Mouse (Mus musculus) embryonic facial prominence, embryonic 15.5 days (tissue): Measurements from ENCODE around the gene Akr1b8. TPM values are rescaled to one million over a fixed set of nuclear protein-coding genes. Genes with fewer than 3 reads are reported as not detected.
A peak's percentile ranks its signal among the peaks of the same experiment; 100 is the strongest.

Experiments used
- ATAC-seq: fragments of 200-750 bp; cut with Nextera tagmentation; 2 replicates; pipeline ENCODE4 v1.8.0; 2017; ENCODE audit warnings: low read depth, moderate TSS enrichment; ENCODE audit not compliant: insufficient number of reproducible peaks, low FRiP score, low TSS enrichment
- H3K27ac ChIP-seq: fragments of 300-500 bp; sonication (generic); replicated peaks from 2 replicates; pipeline ENCODE4 v1.5.1; 2015; ENCODE audit warnings: mild to moderate bottlenecking, inconsistent platforms
- H3K27me3 ChIP-seq: fragments of 300-500 bp; sonication (generic); 2 replicates; pipeline ENCODE4 v1.6.1; 2015; ENCODE audit warnings: inconsistent platforms
- H3K36me3 ChIP-seq: fragments of 300-500 bp; sonication (generic); 2 replicates; pipeline ENCODE4 v1.6.1; 2015; ENCODE audit warnings: mild to moderate bottlenecking, inconsistent platforms
- H3K4me1 ChIP-seq: fragments of 300-500 bp; sonication (generic); 2 replicates; pipeline ENCODE4 v1.6.1; 2015; ENCODE audit warnings: inconsistent platforms
- H3K4me2 ChIP-seq: fragments of 300-500 bp; sonication (generic); replicated peaks from 2 replicates; pipeline ENCODE4 v1.6.1; 2015; ENCODE audit warnings: mild to moderate bottlenecking, inconsistent platforms
- H3K4me3 ChIP-seq: fragments of 300-500 bp; sonication (generic); replicated peaks from 2 replicates; pipeline ENCODE4 v1.5.1; 2015; ENCODE audit warnings: mild to moderate bottlenecking, inconsistent platforms
- H3K9ac ChIP-seq: fragments of 300-500 bp; sonication (generic); 2 replicates; pipeline ENCODE4 v1.6.1; 2015; ENCODE audit warnings: inconsistent platforms
- H3K9me3 ChIP-seq: fragments of 300-500 bp; sonication (generic); replicated peaks from 2 replicates; pipeline ENCODE4 v1.6.1; 2016; ENCODE audit warnings: inconsistent platforms
- WGBS: fragments of 180-500 bp; shearing (Covaris S2); methylation state at CpG from one replicate; pipeline ENCODE4 v1.1.7; 2015; 5-methylcytosine and 5-hydroxymethylcytosine counted together
- polyA plus RNA-seq: library from polyadenylated mRNA; unstranded; fragments of >200 nt; fragmentation: Nextera tagmentation; extraction: Ambion mirVana; gene quantifications from 2 replicates; pipeline ENCODE4 v1.2.1, GENCODE M21; 2015

Akr1b8 gene
- polyA plus RNA-seq, 1 experiment from 2014 or later = 10.3 TPM

- Histone ChIP-seq H3K4me1 (peaks cover 13% of the 10 kb centered on the region; the same call in 1 of the 2 replicates), H3K27me3 (no peaks in the 10 kb centered on the region), H3K4me3 (no peak overlapping the region), H3K36me3 (no peaks in the 10 kb centered on the region), H3K9ac (no peak overlapping the region), H3K27ac (no peak overlapping the region), H3K9me3 (no peaks in the 10 kb centered on the region), H3K4me2 (peak overlapping the region; percentile 71; the same call in 1 of the 2 replicates)
- 39% methylated on average over 8 of the region's 8 CpGs for WGBS
- no peak for ATAC-seq
Observed at GRCm38 (mm10) chr6:34383401-34383800, 29.5 kb downstream of the Akr1b8 start.

GRCm38 (mm10) chr6:34384110-34384661, 30.3 kb downstream of the Akr1b8 start, which contains the start of gene Akr1b10:
Gene Akr1b10, plus strand, starts transcription at chr6:34384218.
- Histone ChIP-seq H3K4me1 (peaks cover 13% of the 10 kb centered on the region; the same call in 1 of the 2 replicates), H3K9me3 (no peaks in the 10 kb centered on the region), H3K4me3 (peak within 1 kb of the TSS; percentile 51), H3K9ac (peak within 1 kb of the TSS; percentile 21; the same call in 1 of the 2 replicates), H3K27ac (peak within 1 kb of the TSS; percentile 72), H3K27me3 (no peaks in the 10 kb centered on the region), H3K36me3 (no peaks in the 10 kb centered on the region), H3K4me2 (peak within 1 kb of the TSS; percentile 71)
- ATAC-seq = no peak
- under 1% methylated on average over 17 of the region's 17 CpGs for whole genome bisulfite sequencing

DNA sequence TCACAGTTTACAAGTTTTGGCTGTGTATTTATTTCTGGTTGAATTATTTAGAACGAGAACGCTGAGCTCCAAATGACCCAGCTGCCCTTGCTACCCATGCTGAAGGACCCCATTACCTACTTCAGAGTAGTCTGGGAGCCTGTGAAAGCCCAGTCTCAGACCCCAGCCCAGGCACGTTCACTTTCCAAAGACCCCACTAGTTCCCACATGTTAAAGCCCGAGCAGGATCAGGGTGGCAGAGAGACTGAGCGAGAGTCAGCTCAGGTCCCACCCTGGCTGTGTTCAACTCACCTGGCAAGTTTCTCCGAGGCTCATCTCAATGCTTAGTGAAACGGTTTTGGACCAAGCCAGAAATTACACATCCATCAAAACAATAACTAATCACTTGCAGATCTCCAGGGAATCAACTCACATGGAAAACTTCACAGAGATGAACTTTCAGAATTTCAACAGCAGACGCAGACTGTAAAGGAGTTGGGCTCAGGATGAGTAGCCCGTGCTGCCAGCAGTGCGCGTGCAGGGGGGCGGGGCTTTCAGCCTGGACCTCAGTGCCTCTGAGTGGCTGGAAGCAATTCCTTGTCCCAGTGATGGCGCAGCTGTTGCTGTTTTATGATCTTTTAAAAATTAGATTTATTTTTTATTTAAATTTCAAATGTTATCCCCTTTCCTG, 30.9 kb downstream of the Akr1b8 start:
- peaks cover 13% of the 10 kb centered on the region; the same call in 1 of the 2 replicates for H3K4me1 ChIP-seq
- no peaks in the 10 kb centered on the region for H3K27me3 ChIP-seq
- WGBS = 3% methylated on average over 13 of the region's 13 CpGs
- H3K9me3 ChIP-seq = no peaks in the 10 kb centered on the region
- peak overlapping the region; percentile 51 for H3K4me3 ChIP-seq
- no peaks in the 10 kb centered on the region for H3K36me3 ChIP-seq
- peak overlapping the region; percentile 72 for H3K27ac ChIP-seq
- H3K4me2 ChIP-seq = peak overlapping the region; percentile 71
- H3K9ac ChIP-seq = 0 out of 2 replicates have a peak overlapping the region, but pooled peaks have one; percentile 21
- ATAC-seq = peak; percentile 76; the same call in 1 of the 2 replicates

DNA sequence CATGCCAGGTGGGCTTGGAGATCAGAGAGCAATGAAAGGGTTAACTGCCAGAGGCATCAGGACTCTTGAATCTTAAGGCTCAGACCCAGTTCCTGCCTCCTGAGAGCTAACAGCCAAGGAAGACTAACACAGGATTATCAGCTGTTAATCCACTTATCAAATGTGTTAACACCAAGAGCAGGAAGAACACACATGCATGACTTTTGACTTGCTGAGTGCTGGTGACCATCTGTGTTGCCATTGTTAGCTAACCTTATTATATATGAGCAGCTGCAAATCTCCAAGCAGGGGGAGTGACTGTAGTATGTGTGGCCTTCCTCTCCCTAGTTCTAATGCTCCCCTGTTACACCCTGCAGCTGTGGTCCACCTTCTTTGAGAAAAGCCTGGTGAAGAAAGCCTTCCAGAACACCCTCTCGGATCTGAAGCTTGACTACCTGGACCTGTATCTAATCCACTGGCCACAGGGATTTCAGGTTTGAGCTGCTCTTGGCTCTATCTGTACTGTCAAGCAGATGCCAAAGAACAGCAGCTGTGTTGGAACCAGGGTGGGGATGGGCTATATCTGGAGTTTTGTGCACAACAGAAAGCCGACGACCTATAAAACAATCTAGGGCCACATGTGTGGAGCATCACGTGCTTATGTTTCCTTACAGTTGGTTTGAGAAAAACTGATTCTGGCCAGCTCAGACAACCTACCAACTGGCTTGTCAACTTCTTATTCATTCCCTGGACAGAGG, 34.7 kb downstream of the Akr1b8 start:
- Histone ChIP-seq H3K4me2 (no peak overlapping the region), H3K27me3 (no peaks in the 10 kb centered on the region), H3K36me3 (peaks cover 6% of the 10 kb centered on the region; the same call in 1 of the 2 replicates), H3K27ac (no peak overlapping the region), H3K9ac (no peak overlapping the region), H3K9me3 (no peaks in the 10 kb centered on the region), H3K4me1 (peaks cover 13% of the 10 kb centered on the region; the same call in 1 of the 2 replicates), H3K4me3 (no peak overlapping the region)
- WGBS = 73% methylated on average over 4 of the region's 4 CpGs
- ATAC-seq = no peak

DNA sequence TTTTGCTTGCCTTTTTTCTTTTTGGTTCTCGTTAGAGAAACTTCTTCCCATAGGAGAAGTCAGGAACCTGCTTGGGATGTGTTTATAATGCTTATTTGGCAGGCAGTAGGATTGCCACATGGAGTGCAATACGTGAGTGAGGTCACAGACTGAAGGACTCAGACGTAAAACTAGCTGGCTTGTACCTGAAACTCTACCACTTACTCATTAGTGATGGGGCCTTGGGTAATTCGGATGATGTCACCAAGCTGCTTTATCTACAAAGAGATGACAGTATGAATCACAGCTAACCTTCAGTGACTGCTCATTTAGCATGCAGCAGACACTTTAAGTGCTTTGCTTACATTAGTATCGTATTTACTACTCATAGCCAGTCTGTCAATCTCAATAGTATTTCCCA, 42.0 kb downstream of the Akr1b8 start:
- peaks cover 9% of the 10 kb centered on the region; the same call in 1 of the 2 replicates for H3K36me3 ChIP-seq
- 61% methylated on average over 5 of the region's 5 CpGs for WGBS
- no peak for ATAC-seq
- no peak overlapping the region for H3K4me2 ChIP-seq
- no peak overlapping the region for H3K4me3 ChIP-seq
- H3K4me1 ChIP-seq = no peaks in the 10 kb centered on the region
- no peak overlapping the region for H3K9ac ChIP-seq
- H3K27me3 ChIP-seq = no peaks in the 10 kb centered on the region
- H3K27ac ChIP-seq = no peak overlapping the region
- no peaks in the 10 kb centered on the region for H3K9me3 ChIP-seq

GRCm38 (mm10) chr6:34398431-34398830, 44.5 kb downstream of the Akr1b8 start:
- H3K4me1 ChIP-seq = no peaks in the 10 kb centered on the region
- ATAC-seq = no peak
- H3K27me3 ChIP-seq = no peaks in the 10 kb centered on the region
- no peak overlapping the region for H3K4me2 ChIP-seq
- H3K9ac ChIP-seq = no peak overlapping the region
- H3K36me3 ChIP-seq = 0 out of 2 replicates have a peak, but pooled peaks cover 4% of the 10 kb centered on the region
- H3K4me3 ChIP-seq = no peak overlapping the region
- 86% methylated on average over 6 of the region's 6 CpGs for WGBS
- H3K27ac ChIP-seq = no peak overlapping the region
- no peaks in the 10 kb centered on the region for H3K9me3 ChIP-seq

GRCm38 (mm10) chr6:34399606-34400220, 45.8 kb downstream of the Akr1b8 start:
- no peak overlapping the region for H3K27ac ChIP-seq
- no peak overlapping the region for H3K9ac ChIP-seq
- H3K36me3 ChIP-seq = no peaks in the 10 kb centered on the region
- H3K9me3 ChIP-seq = no peaks in the 10 kb centered on the region
- no peaks in the 10 kb centered on the region for H3K27me3 ChIP-seq
- H3K4me2 ChIP-seq = no peak overlapping the region
- no peak overlapping the region for H3K4me3 ChIP-seq
- no peak for ATAC-seq
- WGBS = 74% methylated on average over 13 of the region's 13 CpGs
- no peaks in the 10 kb centered on the region for H3K4me1 ChIP-seq

- Histone ChIP-seq H3K9ac (no peak overlapping the region), H3K4me2 (no peak overlapping the region), H3K4me1 (no peaks in the 10 kb centered on the region), H3K4me3 (no peak overlapping the region), H3K9me3 (no peaks in the 10 kb centered on the region), H3K27ac (no peak overlapping the region), H3K36me3 (no peaks in the 10 kb centered on the region), H3K27me3 (no peaks in the 10 kb centered on the region)
- no peak for ATAC-seq
- 90% methylated on average over 2 of the region's 2 CpGs for WGBS
Observed at GRCm38 (mm10) chr6:34400696-34401095, 46.8 kb downstream of the Akr1b8 start.

DNA sequence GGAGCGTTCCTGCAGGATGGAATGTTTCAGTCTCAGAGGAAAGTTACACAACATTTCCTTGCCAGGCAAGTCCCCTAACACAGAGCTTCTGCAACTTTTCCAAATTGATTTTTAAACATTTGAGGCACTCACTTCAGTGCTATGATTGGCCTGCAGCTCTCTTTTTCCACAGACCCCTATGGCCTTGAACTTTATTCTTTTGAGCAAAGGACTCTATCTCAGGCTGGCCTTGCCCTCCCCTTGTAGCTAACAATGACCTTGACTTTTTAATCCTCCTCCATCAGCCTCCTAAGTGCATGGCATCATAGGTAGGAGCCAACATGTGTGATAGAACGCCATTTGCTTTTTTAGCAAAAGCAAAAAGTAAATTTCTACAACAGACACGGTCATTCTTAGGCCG, 52.8 kb downstream of the Akr1b8 start:
- Histone ChIP-seq H3K9me3 (no peaks in the 10 kb centered on the region), H3K9ac (no peak overlapping the region), H3K36me3 (no peaks in the 10 kb centered on the region), H3K4me1 (no peaks in the 10 kb centered on the region), H3K27me3 (no peaks in the 10 kb centered on the region), H3K4me2 (no peak overlapping the region), H3K27ac (no peak overlapping the region), H3K4me3 (no peak overlapping the region)
- 85% methylated on average over 4 of the region's 4 CpGs for WGBS
- ATAC-seq = no peak

DNA sequence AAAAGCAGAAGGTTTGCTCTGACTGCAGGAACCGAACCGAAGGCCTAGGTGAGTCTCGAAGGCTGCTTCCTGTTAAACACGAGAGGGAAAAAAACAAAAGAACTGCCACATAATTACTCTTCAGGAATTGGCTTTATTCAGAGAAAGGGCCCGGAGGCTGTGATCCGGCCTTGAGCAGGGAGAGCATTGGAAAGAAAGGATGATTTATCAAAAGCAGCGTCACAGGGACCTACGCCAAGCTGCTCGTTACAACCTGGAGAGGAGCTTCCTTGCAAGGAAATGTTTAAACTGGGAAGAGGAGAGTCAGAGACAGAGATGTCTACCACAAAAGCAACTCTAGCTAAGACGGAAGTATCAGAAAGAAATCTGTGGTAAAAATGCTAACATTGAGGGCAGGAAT, 53.5 kb downstream of the Akr1b8 start:
- Histone ChIP-seq H3K9me3 (no peaks in the 10 kb centered on the region), H3K9ac (no peak overlapping the region), H3K4me3 (no peak overlapping the region), H3K36me3 (no peaks in the 10 kb centered on the region), H3K27me3 (no peaks in the 10 kb centered on the region), H3K4me1 (no peaks in the 10 kb centered on the region), H3K27ac (no peak overlapping the region), H3K4me2 (no peak overlapping the region)
- WGBS = 78% methylated on average over 10 of the region's 10 CpGs
- no peak for ATAC-seq

GRCm38 (mm10) chr6:34412023-34412422, 58.1 kb downstream of the Akr1b8 start, which contains the start of gene Akr1b7:
Gene Akr1b7, plus strand, starts transcription at chr6:34412334.
- no peak for ATAC-seq
- WGBS = 80% methylated on average over 6 of the region's 6 CpGs
- H3K9me3 ChIP-seq = no peaks in the 10 kb centered on the region

More at GRCm38 (mm10) chr6:34412023-34412422, 58.1 kb downstream of the Akr1b8 start, which contains the start of gene Akr1b7:
- Histone ChIP-seq H3K9ac (no peak within 1 kb of the TSS), H3K4me1 (no peaks in the 10 kb centered on the region), H3K4me2 (no peak within 1 kb of the TSS), H3K27me3 (no peaks in the 10 kb centered on the region), H3K27ac (no peak within 1 kb of the TSS), H3K36me3 (no peaks in the 10 kb centered on the region), H3K4me3 (no peak within 1 kb of the TSS)
